Mouse (Mus musculus) lung, postnatal 0 days (tissue): ENCODE measurements around the gene Olfr63. TPM values are rescaled to one million over a fixed set of nuclear protein-coding genes. Genes with fewer than 3 reads are reported as not detected.

Source experiments
- polyA plus RNA-seq: library from polyadenylated mRNA; unstranded; fragments of >200 nt; fragmentation: Nextera tagmentation; extraction: Ambion mirVana; gene quantifications from 2 replicates; pipeline ENCODE4 v1.2.1, GENCODE M21; 2015

The Olfr63 gene
- polyA plus RNA-seq, 1 experiment from 2014 or later = 0.01 TPM

Other genes starting within 250 kb of the Olfr63 start
- 6.9 and 7.6 TPM in 2 replicates for gene Zfp763, start 231.3 kb upstream of the Olfr63 start, polyA plus RNA-seq
- not detected in 2 replicates for gene 4921501E09Rik, start 196.6 kb upstream of the Olfr63 start, polyA plus RNA-seq
- gene Zfp563, start 175.4 kb upstream of the Olfr63 start, polyA plus RNA-seq = 6.8 and 7.6 TPM in 2 replicates
- gene Morc2b, start 125.0 kb upstream of the Olfr63 start, polyA plus RNA-seq = not detected in 2 replicates
- gene Olfr55, start 96.2 kb upstream of the Olfr63 start, polyA plus RNA-seq = not detected in 2 replicates
- gene Olfr239, start 73.4 kb upstream of the Olfr63 start, polyA plus RNA-seq = not detected in 2 replicates
- not detected in 2 replicates for gene Olfr1564, start 43.0 kb upstream of the Olfr63 start, polyA plus RNA-seq
- 9.4 and 9.6 TPM in 2 replicates for gene Zfp955a, start 9.5 kb upstream of the Olfr63 start, polyA plus RNA-seq
- gene Zfp955b, start 24.9 kb downstream of the Olfr63 start, polyA plus RNA-seq = 6.6 and 7.4 TPM in 2 replicates
- gene Zfp81, start 94.2 kb downstream of the Olfr63 start, polyA plus RNA-seq = 3.7 and 4.4 TPM in 2 replicates
- 8.8 and 8.9 TPM in 2 replicates for gene Zfp101, start 130.0 kb downstream of the Olfr63 start, polyA plus RNA-seq
- gene Actl9, start 168.2 kb downstream of the Olfr63 start, polyA plus RNA-seq = 0.19 TPM in 1 of 2 replicates, not detected in the other